Mouse (Mus musculus): ENCODE data around the gene Cmss1. TPM values are rescaled to one million over a fixed set of nuclear protein-coding genes. Genes with fewer than 3 reads are reported as not detected.

Gene Cmss1
- polyA plus RNA-seq, 1 experiment = 14.1 TPM

- no peaks in the 10 kb centered on the region for H3K9me3 ChIP-seq (replicated peaks; ENCODE audit: control insufficient read depth, insufficient read depth, low read length, poor library complexity, severe bottlenecking)
- TF ChIP-seq EP300 (IDR thresholded peaks at IDR 0.05; ENCODE audit: insufficient read depth, low read depth, low read length) (no peak), POLR2A (IDR thresholded peaks at IDR 0.05; ENCODE audit: insufficient read depth, low read length) (no peak), CTCF (IDR thresholded peaks at IDR 0.05; ENCODE audit: low read depth, low read length) (no peak)
Observed at GRCm38 (mm10) chr16:57378631-57379330, 227.9 kb downstream of the Cmss1 start.

GRCm38 (mm10) chr16:57375248-57375837 is 231.3 kb downstream of the Cmss1 start:
- Histone ChIP-seq H3K27ac (ENCODE audit: insufficient read depth, low read length) (no peak overlapping the region), H3K36me3 (ENCODE audit: control insufficient read depth, insufficient read depth, low read length, poor library complexity, severe bottlenecking) (no peaks in the 10 kb centered on the region)
- no peak for TF ChIP-seq CTCF (IDR thresholded peaks at IDR 0.05; ENCODE audit: low read depth, low read length)

More at GRCm38 (mm10) chr16:57378631-57379330, 227.9 kb downstream of the Cmss1 start:
- no peak overlapping the region for H3K4me3 ChIP-seq (ENCODE audit: low read depth, low read length)
- H3K9ac ChIP-seq (ENCODE audit: low read depth, poor library complexity, severe bottlenecking) = no peak overlapping the region
- H3K36me3 ChIP-seq (ENCODE audit: control insufficient read depth, insufficient read depth, low read length, poor library complexity, severe bottlenecking) = no peaks in the 10 kb centered on the region
- no peak overlapping the region for H3K27ac ChIP-seq (ENCODE audit: insufficient read depth, low read length)
- H3K4me1 ChIP-seq (ENCODE audit: control insufficient read depth, insufficient read depth, low read length) = no peaks in the 10 kb centered on the region
- H3K27me3 ChIP-seq (ENCODE audit: control insufficient read depth, insufficient read depth, low read length, poor library complexity, severe bottlenecking) = no peaks in the 10 kb centered on the region

GRCm38 (mm10) chr16:57372156-57372555 is 234.5 kb downstream of the Cmss1 start:
- Histone ChIP-seq H3K27ac (ENCODE audit: insufficient read depth, low read length) (no peak overlapping the region), H3K36me3 (ENCODE audit: control insufficient read depth, insufficient read depth, low read length, poor library complexity, severe bottlenecking) (no peaks in the 10 kb centered on the region), H3K9me3 (replicated peaks; ENCODE audit: control insufficient read depth, insufficient read depth, low read length, poor library complexity, severe bottlenecking) (no peaks in the 10 kb centered on the region), H3K4me3 (ENCODE audit: low read depth, low read length) (no peak overlapping the region), H3K4me1 (ENCODE audit: control insufficient read depth, insufficient read depth, low read length) (no peaks in the 10 kb centered on the region), H3K27me3 (ENCODE audit: control insufficient read depth, insufficient read depth, low read length, poor library complexity, severe bottlenecking) (no peaks in the 10 kb centered on the region), H3K9ac (ENCODE audit: low read depth, poor library complexity, severe bottlenecking) (no peak overlapping the region)
- TF ChIP-seq POLR2A (IDR thresholded peaks at IDR 0.05; ENCODE audit: insufficient read depth, low read length) (no peak), EP300 (IDR thresholded peaks at IDR 0.05; ENCODE audit: insufficient read depth, low read depth, low read length) (no peak), CTCF (IDR thresholded peaks at IDR 0.05; ENCODE audit: low read depth, low read length) (no peak)

More at GRCm38 (mm10) chr16:57375248-57375837, 231.3 kb downstream of the Cmss1 start:
- Histone ChIP-seq H3K9ac (ENCODE audit: low read depth, poor library complexity, severe bottlenecking) (no peak overlapping the region), H3K27me3 (ENCODE audit: control insufficient read depth, insufficient read depth, low read length, poor library complexity, severe bottlenecking) (no peaks in the 10 kb centered on the region), H3K4me1 (ENCODE audit: control insufficient read depth, insufficient read depth, low read length) (no peaks in the 10 kb centered on the region), H3K9me3 (replicated peaks; ENCODE audit: control insufficient read depth, insufficient read depth, low read length, poor library complexity, severe bottlenecking) (no peaks in the 10 kb centered on the region), H3K4me3 (ENCODE audit: low read depth, low read length) (no peak overlapping the region)

- H3K27me3 ChIP-seq (ENCODE audit: control insufficient read depth, insufficient read depth, low read length, poor library complexity, severe bottlenecking) = no peaks in the 10 kb centered on the region
- no peaks in the 10 kb centered on the region for H3K36me3 ChIP-seq (ENCODE audit: control insufficient read depth, insufficient read depth, low read length, poor library complexity, severe bottlenecking)
- TF ChIP-seq CTCF (IDR thresholded peaks at IDR 0.05; ENCODE audit: low read depth, low read length) (no peak), POLR2A (IDR thresholded peaks at IDR 0.05; ENCODE audit: insufficient read depth, low read length) (no peak), EP300 (IDR thresholded peaks at IDR 0.05; ENCODE audit: insufficient read depth, low read depth, low read length) (no peak)
- H3K4me1 ChIP-seq (ENCODE audit: control insufficient read depth, insufficient read depth, low read length) = no peaks in the 10 kb centered on the region
- no peak overlapping the region for H3K27ac ChIP-seq (ENCODE audit: insufficient read depth, low read length)
- no peak overlapping the region for H3K4me3 ChIP-seq (ENCODE audit: low read depth, low read length)
- H3K9me3 ChIP-seq (replicated peaks; ENCODE audit: control insufficient read depth, insufficient read depth, low read length, poor library complexity, severe bottlenecking) = no peaks in the 10 kb centered on the region
- no peak overlapping the region for H3K9ac ChIP-seq (ENCODE audit: low read depth, poor library complexity, severe bottlenecking)
Observed at GRCm38 (mm10) chr16:57369846-57370496, 236.7 kb downstream of the Cmss1 start.

- Histone ChIP-seq H3K36me3 (ENCODE audit: control insufficient read depth, insufficient read depth, low read length, poor library complexity, severe bottlenecking) (no peaks in the 10 kb centered on the region), H3K9ac (ENCODE audit: low read depth, poor library complexity, severe bottlenecking) (no peak overlapping the region), H3K4me3 (ENCODE audit: low read depth, low read length) (no peak overlapping the region), H3K27ac (ENCODE audit: insufficient read depth, low read length) (no peak overlapping the region), H3K4me1 (ENCODE audit: control insufficient read depth, insufficient read depth, low read length) (no peaks in the 10 kb centered on the region), H3K27me3 (ENCODE audit: control insufficient read depth, insufficient read depth, low read length, poor library complexity, severe bottlenecking) (no peaks in the 10 kb centered on the region), H3K9me3 (replicated peaks; ENCODE audit: control insufficient read depth, insufficient read depth, low read length, poor library complexity, severe bottlenecking) (no peaks in the 10 kb centered on the region)
- no peak for TF ChIP-seq CTCF (IDR thresholded peaks at IDR 0.05; ENCODE audit: low read depth, low read length)
- no peak for TF ChIP-seq POLR2A (IDR thresholded peaks at IDR 0.05; ENCODE audit: insufficient read depth, low read length)
- TF ChIP-seq EP300 (IDR thresholded peaks at IDR 0.05; ENCODE audit: insufficient read depth, low read depth, low read length) = no peak
Observed at GRCm38 (mm10) chr16:57366941-57367694, 239.5 kb downstream of the Cmss1 start.

Measured in ES-Bruce4 (cell line).